Comparison of ENCODE assay signal across 13 mouse cellular contexts in the genomic region with DNA sequence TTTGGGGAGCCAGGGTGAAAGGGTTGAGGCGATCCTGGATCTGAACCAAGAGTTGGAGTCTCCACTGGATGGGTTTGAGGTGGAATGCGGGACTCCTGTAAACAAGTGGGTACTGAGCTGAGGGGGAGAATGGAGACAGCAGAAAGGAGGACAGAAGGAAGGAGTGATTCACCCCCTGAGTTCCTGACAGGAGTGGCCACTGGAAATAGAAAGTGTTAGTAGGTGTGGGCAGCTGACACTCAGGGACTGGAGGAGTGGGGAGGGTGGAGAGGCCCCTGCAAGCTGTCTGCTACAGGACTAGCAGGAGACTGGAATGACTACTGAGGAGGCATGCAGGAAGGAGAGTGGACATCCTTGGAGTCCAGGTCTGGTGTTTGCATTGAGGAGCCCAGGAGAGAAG.
"Had no signal": no experiment of that assay in that cellular context is flagged by ENCODE, and none has a peak within 500 bp of the region (broad histone marks: within the 10 kb centered on the region; RNA-seq: fewer than 3 reads in every experiment).

No protein-coding gene starts in this region.

- DNase-seq: kidney, adult 8-10 months; kidney, postnatal 25 days; layer of hippocampus, postnatal 36 days; lung, embryonic 14.5 days; lung, postnatal 14 days; thymus, adult 2 months; thymus, postnatal 25 days had no signal

- H3K4me3 ChIP-seq: limb, embryonic 10.5 days; liver, embryonic 15.5 days; midbrain, embryonic 13.5 days; myocyte; neural tube, embryonic 15.5 days; stomach, embryonic 15.5 days had no signal

- H3K27me3 ChIP-seq: liver, embryonic 15.5 days; midbrain, embryonic 13.5 days; neural tube, embryonic 15.5 days; stomach, embryonic 15.5 days had no signal

- H3K4me1 ChIP-seq: limb, embryonic 10.5 days; liver, embryonic 15.5 days; midbrain, embryonic 13.5 days; neural tube, embryonic 15.5 days; stomach, embryonic 15.5 days had no signal

- H3K36me3 ChIP-seq: liver, embryonic 15.5 days; neural tube, embryonic 15.5 days; stomach, embryonic 15.5 days had no signal

- H3K9me3 ChIP-seq: limb, embryonic 10.5 days; liver, embryonic 15.5 days; midbrain, embryonic 13.5 days; neural tube, embryonic 15.5 days; stomach, embryonic 15.5 days had no signal

- H3K27ac ChIP-seq: limb, embryonic 10.5 days; liver, embryonic 15.5 days; midbrain, embryonic 13.5 days; neural tube, embryonic 15.5 days; stomach, embryonic 15.5 days had no signal
